Mouse (Mus musculus) C2C12 (cell line): Measurements from ENCODE around the gene Scoc.

ENCODE experiments used
- CEBPB ChIP-seq: IDR thresholded peaks from one replicate; pipeline ENCODE4 v1.6.1; 2011; ENCODE audit warnings: low read depth, mild to moderate bottlenecking, control low read depth, moderate library complexity
- CTCF ChIP-seq: IDR thresholded peaks from one replicate; pipeline ENCODE4 v1.5.1; 2011; ENCODE audit not compliant: control insufficient read depth, insufficient read depth, insufficient read length
- USF1 ChIP-seq: IDR thresholded peaks from one replicate; pipeline ENCODE4 v1.6.1; 2011; ENCODE audit warnings: low read depth, mild to moderate bottlenecking, control low read depth, moderate library complexity

- TF ChIP-seq USF1 (no peak), CTCF (no peak), CEBPB (no peak)
Observed at GRCm38 (mm10) chr8:83418805-83419516, 39.2 kb downstream of the Scoc start.
